Mouse (Mus musculus): ENCODE results near the gene Rab19. TPM values are rescaled to one million over a fixed set of nuclear protein-coding genes. Genes with fewer than 3 reads are reported as not detected.
"Not testable (repeated sequence)": the region's sequence is repeated elsewhere in the genome, so short reads cannot be mapped to it uniquely, and the experiment has no call there.

Gene Rab19
- polyA plus RNA-seq, 1 experiment from 2014 or later = 0.13 TPM

DNA sequence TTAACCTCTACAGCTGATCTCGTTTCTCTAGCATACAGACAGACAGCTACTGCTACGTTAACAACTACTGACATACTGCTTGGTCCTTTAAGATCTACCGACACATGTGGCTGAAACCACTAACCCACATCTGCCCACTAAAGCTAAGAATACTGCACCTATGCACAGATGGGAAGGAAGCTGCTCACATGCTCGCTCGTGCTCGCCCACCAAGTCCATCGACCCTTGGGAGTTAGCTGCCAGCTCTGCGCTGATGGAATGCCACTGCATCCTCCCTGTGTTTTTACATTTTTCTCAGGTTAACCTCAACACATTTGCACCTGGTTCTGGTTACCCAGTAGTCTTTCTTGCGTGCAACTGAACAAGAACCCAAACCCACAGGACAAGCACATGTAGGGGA lies 17.4 kb downstream of the Rab19 start:
- Histone ChIP-seq H3K4me1 (ENCODE audit: control insufficient read depth, insufficient read depth, low read depth, low read length) (no peaks in the 10 kb centered on the region), H3K9me3 (ENCODE audit: control insufficient read depth, low read length) (no peaks in the 10 kb centered on the region), H3K4me2 (ENCODE audit: low read length) (no peak overlapping the region), H3K9ac (ENCODE audit: low read depth, low read length) (no peak overlapping the region), H3K4me3 (ENCODE audit: low read length) (no peak overlapping the region), H3K27me3 (replicated peaks; ENCODE audit: control insufficient read depth, insufficient read depth, low read length) (no peaks in the 10 kb centered on the region), H3K27ac (ENCODE audit: low read depth, low read length) (no peak overlapping the region), H3K36me3 (ENCODE audit: control insufficient read depth, insufficient read depth, low read length) (peaks cover 28% of the 10 kb centered on the region)
- WGBS = 91% methylated on average over 9 of the region's 9 CpGs
- no peak for ATAC-seq

DNA sequence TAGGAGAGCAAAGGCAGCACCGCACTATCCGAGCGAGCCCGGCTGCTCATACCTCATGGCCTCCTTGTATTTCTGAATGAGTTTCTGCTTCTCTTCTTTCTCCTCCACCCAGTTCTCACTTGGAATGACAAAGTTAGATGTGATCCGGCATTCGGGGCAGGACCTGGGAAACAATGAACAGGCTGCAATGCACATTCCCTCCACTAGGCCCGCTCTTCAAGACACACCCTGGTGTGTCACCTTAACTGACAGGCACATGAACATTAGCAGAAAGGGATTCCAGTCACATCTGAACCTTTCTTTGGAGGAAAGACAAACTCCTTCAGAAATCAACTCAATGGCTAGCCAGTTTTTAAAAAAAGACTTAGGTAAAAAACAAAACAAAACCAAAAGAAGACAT lies 19.4 kb downstream of the Rab19 start:
- H3K27me3 ChIP-seq (replicated peaks; ENCODE audit: control insufficient read depth, insufficient read depth, low read length) = no peaks in the 10 kb centered on the region
- H3K4me1 ChIP-seq (ENCODE audit: control insufficient read depth, insufficient read depth, low read depth, low read length) = no peaks in the 10 kb centered on the region
- H3K9ac ChIP-seq (ENCODE audit: low read depth, low read length) = no peak overlapping the region
- no peak for ATAC-seq
- H3K4me2 ChIP-seq (ENCODE audit: low read length) = no peak overlapping the region
- no peak overlapping the region for H3K27ac ChIP-seq (ENCODE audit: low read depth, low read length)
- no peak overlapping the region for H3K4me3 ChIP-seq (ENCODE audit: low read length)
- no peaks in the 10 kb centered on the region for H3K9me3 ChIP-seq (ENCODE audit: control insufficient read depth, low read length)
- H3K36me3 ChIP-seq (ENCODE audit: control insufficient read depth, insufficient read depth, low read length) = peaks cover 35% of the 10 kb centered on the region
- WGBS = 66% methylated on average over 7 of the region's 7 CpGs

DNA sequence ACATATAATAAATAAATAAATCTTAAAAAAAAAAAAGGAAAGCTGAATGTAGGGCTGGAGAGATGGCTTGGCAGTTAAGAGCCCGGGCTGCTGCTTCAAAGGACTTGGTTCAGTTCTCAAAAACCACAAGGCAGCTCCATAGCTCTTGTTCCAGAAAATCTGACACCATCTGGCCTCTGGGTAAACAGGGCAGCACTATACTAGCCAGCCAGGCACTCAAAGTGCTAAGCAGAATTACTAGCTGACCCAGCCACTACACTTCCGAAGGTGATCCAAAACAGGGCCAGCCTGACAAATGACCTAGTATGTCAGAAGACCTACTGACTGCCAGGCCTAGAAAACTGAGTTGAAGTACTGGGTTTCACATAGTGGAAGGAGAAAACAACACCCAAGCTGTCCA lies 22.2 kb downstream of the Rab19 start:
- Histone ChIP-seq H3K4me1 (ENCODE audit: control insufficient read depth, insufficient read depth, low read depth, low read length) (no peaks in the 10 kb centered on the region), H3K27me3 (replicated peaks; ENCODE audit: control insufficient read depth, insufficient read depth, low read length) (no peaks in the 10 kb centered on the region), H3K9me3 (ENCODE audit: control insufficient read depth, low read length) (no peaks in the 10 kb centered on the region), H3K9ac (ENCODE audit: low read depth, low read length) (no peak overlapping the region), H3K4me2 (ENCODE audit: low read length) (no peak overlapping the region), H3K27ac (ENCODE audit: low read depth, low read length) (no peak overlapping the region), H3K36me3 (ENCODE audit: control insufficient read depth, insufficient read depth, low read length) (peaks cover 27% of the 10 kb centered on the region), H3K4me3 (ENCODE audit: low read length) (no peak overlapping the region)
- no peak for ATAC-seq
- 84% methylated on average over 2 of the region's 2 CpGs for WGBS

DNA sequence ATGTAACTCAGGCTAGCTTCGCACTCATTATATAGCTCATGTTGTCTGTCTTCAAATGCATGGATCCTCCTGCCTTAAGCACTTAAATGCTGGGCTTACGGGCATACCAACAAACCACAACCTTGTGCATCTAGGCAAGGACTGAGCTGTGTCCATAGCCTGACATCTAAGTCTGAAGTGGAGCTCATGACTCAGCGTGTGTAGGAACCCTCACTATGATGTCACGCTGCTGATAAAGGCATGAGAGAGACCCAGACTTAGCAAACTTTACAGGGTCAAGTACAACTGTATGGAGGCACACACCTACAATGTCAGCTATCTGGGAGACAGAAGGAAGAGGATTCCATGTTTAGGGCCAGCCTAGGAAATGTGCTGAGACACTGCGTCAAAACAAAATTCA lies 25.5 kb downstream of the Rab19 start:
- H3K27me3 ChIP-seq (replicated peaks; ENCODE audit: control insufficient read depth, insufficient read depth, low read length) = no peaks in the 10 kb centered on the region
- ATAC-seq = no peak
- H3K4me3 ChIP-seq (ENCODE audit: low read length) = no peak overlapping the region
- H3K9ac ChIP-seq (ENCODE audit: low read depth, low read length) = no peak overlapping the region
- H3K4me1 ChIP-seq (ENCODE audit: control insufficient read depth, insufficient read depth, low read depth, low read length) = no peaks in the 10 kb centered on the region
- H3K9me3 ChIP-seq (ENCODE audit: control insufficient read depth, low read length) = no peaks in the 10 kb centered on the region
- H3K36me3 ChIP-seq (ENCODE audit: control insufficient read depth, insufficient read depth, low read length) = peaks cover 15% of the 10 kb centered on the region
- 92% methylated on average over 5 of the region's 5 CpGs for WGBS
- H3K4me2 ChIP-seq (ENCODE audit: low read length) = no peak overlapping the region
- H3K27ac ChIP-seq (ENCODE audit: low read depth, low read length) = no peak overlapping the region

DNA sequence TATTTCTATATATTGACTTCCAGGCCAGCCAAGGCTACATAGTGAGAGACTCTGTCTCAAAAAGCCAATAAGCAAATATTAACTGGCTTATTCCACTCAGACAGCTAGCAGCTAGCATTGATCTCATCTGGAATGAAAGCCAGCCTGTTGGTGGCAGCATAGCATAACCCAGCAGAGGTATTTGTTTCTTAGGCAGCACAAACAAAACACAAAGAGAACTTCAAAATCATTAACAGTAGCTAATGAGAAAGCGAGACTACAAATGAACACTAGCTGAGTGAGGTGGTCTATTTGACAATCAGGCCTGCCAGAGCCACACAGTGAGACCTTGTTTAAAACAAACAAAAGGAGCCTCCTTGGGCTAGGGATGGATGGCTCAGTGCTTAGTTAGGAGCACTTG lies 33.1 kb downstream of the Rab19 start:
- Histone ChIP-seq H3K9ac (ENCODE audit: low read depth, low read length) (no peak overlapping the region), H3K4me3 (ENCODE audit: low read length) (no peak overlapping the region), H3K27ac (ENCODE audit: low read depth, low read length) (no peak overlapping the region), H3K4me1 (ENCODE audit: control insufficient read depth, insufficient read depth, low read depth, low read length) (peaks cover 18% of the 10 kb centered on the region), H3K9me3 (ENCODE audit: control insufficient read depth, low read length) (no peaks in the 10 kb centered on the region), H3K27me3 (replicated peaks; ENCODE audit: control insufficient read depth, insufficient read depth, low read length) (no peaks in the 10 kb centered on the region), H3K36me3 (ENCODE audit: control insufficient read depth, insufficient read depth, low read length) (peaks cover 4% of the 10 kb centered on the region), H3K4me2 (ENCODE audit: low read length) (no peak overlapping the region)
- peak; percentile 18; the same call in 1 of the 2 replicates for ATAC-seq
- WGBS = 42% methylated on average over 1 of the region's 1 CpGs

DNA sequence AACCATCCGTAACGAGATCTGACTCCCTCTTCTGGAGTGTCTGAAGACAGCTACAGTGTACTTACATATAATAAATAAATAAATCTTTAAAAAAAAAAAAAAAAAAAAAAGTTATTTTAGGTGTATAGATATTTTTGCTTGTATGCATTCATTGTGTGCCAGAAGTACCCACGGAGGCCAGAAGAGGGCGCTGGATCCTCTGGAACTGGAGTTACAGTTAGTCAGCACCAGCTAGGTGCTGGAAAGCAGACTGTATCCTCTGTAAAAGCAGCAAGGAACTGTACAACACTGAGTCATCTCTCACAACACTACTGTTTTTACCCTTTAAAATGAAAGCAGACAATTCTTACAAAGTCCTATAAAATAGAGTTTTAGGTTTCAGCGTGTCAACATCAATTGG lies 34.8 kb downstream of the Rab19 start:
- H3K4me2 ChIP-seq (ENCODE audit: low read length) = no peak overlapping the region
- H3K4me3 ChIP-seq (ENCODE audit: low read length) = no peak overlapping the region
- H3K4me1 ChIP-seq (ENCODE audit: control insufficient read depth, insufficient read depth, low read depth, low read length) = peaks cover 18% of the 10 kb centered on the region
- H3K9ac ChIP-seq (ENCODE audit: low read depth, low read length) = no peak overlapping the region
- ATAC-seq = no peak
- no peaks in the 10 kb centered on the region for H3K36me3 ChIP-seq (ENCODE audit: control insufficient read depth, insufficient read depth, low read length)
- 50% methylated on average over 3 of the region's 5 CpGs for WGBS
- H3K9me3 ChIP-seq (ENCODE audit: control insufficient read depth, low read length) = no peaks in the 10 kb centered on the region
- no peaks in the 10 kb centered on the region for H3K27me3 ChIP-seq (replicated peaks; ENCODE audit: control insufficient read depth, insufficient read depth, low read length)
- no peak overlapping the region for H3K27ac ChIP-seq (ENCODE audit: low read depth, low read length)

DNA sequence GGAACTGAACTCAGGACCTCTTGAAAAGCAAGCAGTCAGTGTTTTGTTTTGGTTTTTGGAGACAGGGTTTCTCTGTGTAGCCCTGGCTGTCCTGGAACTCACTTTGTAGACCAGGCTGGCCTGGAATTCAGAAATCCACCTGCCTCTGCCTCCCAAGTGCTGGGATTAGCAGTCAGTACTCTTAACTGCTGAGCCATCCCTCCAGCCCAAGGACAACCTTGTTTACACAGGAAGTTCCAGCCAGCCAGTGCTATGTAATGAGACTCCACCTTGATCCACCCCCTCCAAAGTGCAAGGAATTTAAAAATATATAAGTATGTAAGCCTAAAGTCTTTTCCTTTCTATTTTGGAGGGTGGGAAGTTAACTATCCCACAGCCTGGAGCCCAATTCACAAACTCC lies 35.7 kb downstream of the Rab19 start:
- H3K9me3 ChIP-seq (ENCODE audit: control insufficient read depth, low read length); H3K4me2 ChIP-seq (ENCODE audit: low read length); H3K9ac ChIP-seq (ENCODE audit: low read depth, low read length); ATAC-seq; H3K27ac ChIP-seq (ENCODE audit: low read depth, low read length); H3K36me3 ChIP-seq (ENCODE audit: control insufficient read depth, insufficient read depth, low read length); H3K27me3 ChIP-seq (replicated peaks; ENCODE audit: control insufficient read depth, insufficient read depth, low read length); H3K4me3 ChIP-seq (ENCODE audit: low read length): not testable (repeated sequence)
- H3K4me1 ChIP-seq (ENCODE audit: control insufficient read depth, insufficient read depth, low read depth, low read length) = peaks cover 18% of the 10 kb centered on the region

DNA sequence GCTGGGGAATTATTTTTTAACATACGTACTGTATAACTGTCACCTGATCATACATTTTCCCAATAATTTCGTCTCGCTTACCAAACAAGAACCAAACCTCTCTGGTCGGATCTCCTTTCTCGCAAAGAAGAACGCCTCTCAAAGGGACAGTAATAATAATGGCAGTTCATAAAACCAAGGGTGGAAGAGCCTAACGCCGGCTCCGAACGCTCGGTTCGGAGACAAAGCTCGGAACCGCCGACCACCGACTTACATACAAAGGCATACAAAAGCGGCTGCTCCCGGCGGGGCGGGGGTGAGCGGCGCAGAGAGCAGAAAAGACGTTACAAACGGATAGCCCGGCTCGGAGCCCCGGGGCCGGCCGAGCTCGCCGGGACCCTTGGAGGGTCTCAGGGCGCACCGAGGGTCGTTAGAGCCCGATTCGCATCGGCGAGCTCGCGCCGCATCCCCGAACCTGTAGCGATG lies 38.4 kb downstream of the Rab19 start:
- Histone ChIP-seq H3K27me3 (replicated peaks; ENCODE audit: control insufficient read depth, insufficient read depth, low read length) (no peaks in the 10 kb centered on the region), H3K9me3 (ENCODE audit: control insufficient read depth, low read length) (no peaks in the 10 kb centered on the region), H3K27ac (ENCODE audit: low read depth, low read length) (peak overlapping the region; percentile 96), H3K36me3 (ENCODE audit: control insufficient read depth, insufficient read depth, low read length) (no peaks in the 10 kb centered on the region), H3K9ac (ENCODE audit: low read depth, low read length) (peak overlapping the region; percentile 91), H3K4me3 (ENCODE audit: low read length) (peak overlapping the region; percentile 94), H3K4me1 (ENCODE audit: control insufficient read depth, insufficient read depth, low read depth, low read length) (peaks cover 12% of the 10 kb centered on the region), H3K4me2 (ENCODE audit: low read length) (peak overlapping the region; percentile 71)
- ATAC-seq = no peak
- WGBS = under 1% methylated on average over 34 of the region's 43 CpGs

DNA sequence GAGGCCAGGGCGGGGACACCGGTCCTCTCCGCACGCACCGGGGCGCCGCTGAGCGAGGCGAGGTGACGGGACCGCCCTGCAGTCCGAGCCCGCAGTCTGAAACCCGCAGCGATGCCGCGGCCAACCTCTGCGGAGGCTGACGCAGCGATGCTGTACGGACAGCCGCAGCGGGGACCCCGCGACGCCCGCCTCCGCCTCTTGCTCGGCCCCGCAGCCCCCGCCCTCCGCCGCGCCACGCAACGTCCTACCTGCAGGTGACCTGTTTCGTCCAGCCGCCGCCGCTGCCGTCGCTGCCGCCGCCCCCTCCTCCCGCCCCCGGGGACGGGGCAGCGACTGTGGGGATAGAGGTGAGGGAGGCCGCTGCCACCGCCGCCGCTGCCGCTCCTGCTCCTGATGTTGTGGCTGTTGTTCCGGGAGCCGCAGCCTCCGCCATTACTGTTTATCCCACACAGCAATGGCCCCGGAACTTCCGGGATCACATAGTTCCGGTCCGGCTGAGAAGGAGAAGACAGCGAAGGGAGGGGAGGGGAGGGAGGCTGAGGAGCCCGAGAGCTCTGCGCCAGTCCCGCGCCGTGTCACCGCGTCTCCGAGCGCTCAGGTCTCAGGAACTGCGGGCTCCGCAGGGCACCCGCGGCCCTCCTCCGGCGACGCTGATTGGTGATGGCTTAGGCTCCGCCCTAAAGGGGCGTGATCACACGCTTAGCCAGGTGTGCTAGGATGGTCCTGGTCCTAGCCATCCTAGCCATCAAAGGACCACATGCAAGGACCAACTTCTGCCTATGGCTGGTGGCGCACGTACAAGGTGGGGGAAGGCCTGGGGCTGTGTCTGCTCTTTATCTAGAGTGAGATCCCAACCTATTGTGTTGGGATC lies 39.1 kb downstream of the Rab19 start, which contains the start of gene Mkrn1:
Gene Mkrn1, minus strand, starts transcription at position 612 of the 871 bp plus-strand sequence.
- Histone ChIP-seq H3K9me3 (ENCODE audit: control insufficient read depth, low read length) (no peaks in the 10 kb centered on the region), H3K27me3 (replicated peaks; ENCODE audit: control insufficient read depth, insufficient read depth, low read length) (no peaks in the 10 kb centered on the region), H3K9ac (ENCODE audit: low read depth, low read length) (peak within 1 kb of the TSS; percentile 91), H3K4me1 (ENCODE audit: control insufficient read depth, insufficient read depth, low read depth, low read length) (peaks cover 11% of the 10 kb centered on the region), H3K4me2 (ENCODE audit: low read length) (peak within 1 kb of the TSS; percentile 71), H3K4me3 (ENCODE audit: low read length) (peak within 1 kb of the TSS; percentile 94), H3K27ac (ENCODE audit: low read depth, low read length) (peak within 1 kb of the TSS; percentile 96), H3K36me3 (ENCODE audit: control insufficient read depth, insufficient read depth, low read length) (no peaks in the 10 kb centered on the region)
- WGBS = 0% methylated on average over 73 of the region's 82 CpGs
- ATAC-seq = peak; percentile 97
